Mouse (Mus musculus) frontal cortex, postnatal 36 days (tissue): ENCODE measurements at regions not wholly inside any gene's neighbourhood (a gene's known extent, or its start where the extent isn't known, plus 50 kb on each side); places are given as distances from the start of the nearest gene placed in this dataset.

Experiments
- DNase-seq, 2 experiments: peaks; one replicate each; pipeline ENCODE4 v3.0.0; 2022; ENCODE audit warnings: low spot score in 2 of 2

- DNase-seq: no peak
Observed at GRCm38 (mm10) chr4:69197577-69197976, 243.4 kb upstream of the Brinp1 start.

- DNase-seq: no peak
Observed at GRCm38 (mm10) chr4:69196094-69196493, 241.9 kb upstream of the Brinp1 start.

GRCm38 (mm10) chr4:69195645-69196044 is 241.4 kb upstream of the Brinp1 start:
- peak; percentile 74 to 78 for DNase-seq
